22 mouse cellular contexts compared by ENCODE assay signal in genomic region chr13:89986087-89986486, GRCm38 (mm10).
DNase-seq lines count a peak whose midpoint lies in the region; ATAC-seq lines count a peak whose summit lies in the region.
"Had no signal": no experiment of that assay in that cellular context is flagged by ENCODE, and none has a peak within 500 bp of the region (broad histone marks: within the 10 kb centered on the region; RNA-seq: fewer than 3 reads in every experiment).

No protein-coding gene starts in this region.

- no peaks in the 10 kb centered on the region for H3K27me3 ChIP-seq in forebrain, embryonic 13.5 days
- no peaks in the 10 kb centered on the region for H3K27me3 ChIP-seq in forebrain, embryonic 16.5 days (replicated peaks; ENCODE audit: control insufficient read depth, insufficient read depth, low read length)
- H3K27me3 ChIP-seq in limb, embryonic 10.5 days (ENCODE audit: low read depth, poor library complexity, severe bottlenecking): no peaks in the 10 kb centered on the region
- H3K27me3 ChIP-seq: heart, embryonic 12.5 days; heart, embryonic 15.5 days; hindbrain, embryonic 13.5 days; intestine, embryonic 15.5 days had no signal

- no peak overlapping the region for H3K27ac ChIP-seq in forebrain, embryonic 13.5 days
- H3K27ac ChIP-seq in forebrain, embryonic 16.5 days (ENCODE audit: low read length): no peak overlapping the region
- H3K27ac ChIP-seq in limb, embryonic 10.5 days: no peak overlapping the region
- H3K27ac ChIP-seq: heart, embryonic 15.5 days; hindbrain, embryonic 10.5 days; hindbrain, embryonic 13.5 days; intestine, embryonic 15.5 days had no signal

- H3K9ac ChIP-seq in forebrain, embryonic 13.5 days: no peak overlapping the region
- H3K9ac ChIP-seq in forebrain, embryonic 16.5 days (replicated peaks; ENCODE audit: low read depth, low read length): no peak overlapping the region
- H3K9ac ChIP-seq: heart, embryonic 12.5 days; heart, embryonic 15.5 days; hindbrain, embryonic 13.5 days; intestine, embryonic 15.5 days had no signal

- no peak overlapping the region for H3K4me3 ChIP-seq in forebrain, embryonic 13.5 days
- H3K4me3 ChIP-seq in forebrain, embryonic 16.5 days (replicated peaks; ENCODE audit: low read length): no peak overlapping the region
- no peak overlapping the region for H3K4me3 ChIP-seq in limb, embryonic 10.5 days
- H3K4me3 ChIP-seq: heart, embryonic 12.5 days; heart, embryonic 15.5 days; hindbrain, embryonic 10.5 days; hindbrain, embryonic 13.5 days; intestine, embryonic 15.5 days had no signal

- H3K9me3 ChIP-seq in forebrain, embryonic 13.5 days (replicated peaks): no peaks in the 10 kb centered on the region
- H3K9me3 ChIP-seq in forebrain, embryonic 16.5 days (ENCODE audit: control insufficient read depth, low read length): no peaks in the 10 kb centered on the region
- no peaks in the 10 kb centered on the region for H3K9me3 ChIP-seq in limb, embryonic 10.5 days (replicated peaks)
- H3K9me3 ChIP-seq: heart, embryonic 12.5 days; heart, embryonic 15.5 days; hindbrain, embryonic 10.5 days; hindbrain, embryonic 13.5 days; intestine, embryonic 15.5 days had no signal

- peaks cover 6% of the 10 kb centered on the region; the same call in 1 of the 2 replicates for H3K4me1 ChIP-seq in forebrain, embryonic 13.5 days
- H3K4me1 ChIP-seq in forebrain, embryonic 16.5 days (replicated peaks; ENCODE audit: control insufficient read depth, insufficient read depth, low read length): no peaks in the 10 kb centered on the region
- H3K4me1 ChIP-seq in limb, embryonic 10.5 days: no peaks in the 10 kb centered on the region
- H3K4me1 ChIP-seq: heart, embryonic 12.5 days; heart, embryonic 15.5 days; hindbrain, embryonic 10.5 days; hindbrain, embryonic 13.5 days; intestine, embryonic 15.5 days had no signal

- H3K4me2 ChIP-seq in forebrain, embryonic 13.5 days: no peak overlapping the region
- no peak overlapping the region for H3K4me2 ChIP-seq in forebrain, embryonic 16.5 days (ENCODE audit: low read length)
- H3K4me2 ChIP-seq: heart, embryonic 12.5 days; heart, embryonic 15.5 days; hindbrain, embryonic 13.5 days; intestine, embryonic 15.5 days had no signal

- DNase-seq in retina, postnatal 1 day: peak; percentile 11
- no peak for DNase-seq in retina, embryonic 14.5 days (ENCODE audit: low spot score)
- no peak for DNase-seq in limb, embryonic 10.5 days (ENCODE audit: low spot score)
- DNase-seq in layer of hippocampus, postnatal 25 days (ENCODE audit: extremely low spot score in 1 of 2, low spot score in 1 of 2): no peak
- DNase-seq: adrenal gland, adult 8-10 months; adrenal gland, postnatal 25 days; cerebellum, adult 18-20 months; cerebellum, adult 9-10 months; cerebellum, postnatal 14 days; gastrocnemius, postnatal 25 days; heart, adult 18-20 months; heart, postnatal 10 days; heart, postnatal 36 days had no signal

- 10% methylated on average over 2 of the region's 2 CpGs for WGBS in forebrain, embryonic 13.5 days
- 3% methylated on average over 2 of the region's 2 CpGs for WGBS in forebrain, embryonic 16.5 days
- 69% methylated on average over 2 of the region's 2 CpGs for WGBS in limb, embryonic 10.5 days

- no peaks in the 10 kb centered on the region for H3K36me3 ChIP-seq in forebrain, embryonic 13.5 days (ENCODE audit: poor library complexity, severe bottlenecking)
- no peaks in the 10 kb centered on the region for H3K36me3 ChIP-seq in forebrain, embryonic 16.5 days (ENCODE audit: control insufficient read depth, insufficient read depth)
- no peaks in the 10 kb centered on the region for H3K36me3 ChIP-seq in limb, embryonic 10.5 days
- H3K36me3 ChIP-seq: heart, embryonic 12.5 days; heart, embryonic 15.5 days; hindbrain, embryonic 10.5 days; hindbrain, embryonic 13.5 days; intestine, embryonic 15.5 days had no signal

- ATAC-seq in forebrain, embryonic 13.5 days: peak; percentile 83
- ATAC-seq in forebrain, embryonic 16.5 days: peak; percentile 86
- ATAC-seq: activated CD4-positive, CD25-positive, alpha-beta regulatory T cell, adult 4 months; hindbrain, embryonic 16.5 days; intestine, embryonic 15.5 days had no signal
